Mouse (Mus musculus) cerebellum, postnatal 10 days (tissue): ENCODE measurements at regions not wholly inside any gene's neighbourhood (a gene's known extent, or its start where the extent isn't known, plus 50 kb on each side); places are given as distances from the start of the nearest gene placed in this dataset.

Experiments used
- DNase-seq, 2 experiments: peaks; one replicate each; pipeline ENCODE4 v3.0.0; 2021; ENCODE audit warnings: mixed read lengths in 2 of 2

GRCm38 (mm10) chr13:84878178-84878849 is 310.9 kb upstream of the Ccnh start:
- DNase-seq = no peak

- DNase-seq = no peak
Observed at GRCm38 (mm10) chr13:84905347-84905981, 283.7 kb upstream of the Ccnh start.

- no peak for DNase-seq
Observed at GRCm38 (mm10) chr13:84905994-84906393, 283.2 kb upstream of the Ccnh start.

- DNase-seq = no peak
Observed at GRCm38 (mm10) chr13:84931271-84931670, 257.9 kb upstream of the Ccnh start.

- DNase-seq = no peak
Observed at GRCm38 (mm10) chr13:84935610-84936009, 253.6 kb upstream of the Ccnh start.

GRCm38 (mm10) chr13:84939695-84940094 is 249.5 kb upstream of the Ccnh start:
- no peak for DNase-seq

GRCm38 (mm10) chr13:84940936-84941335 is 248.3 kb upstream of the Ccnh start:
- no peak for DNase-seq

- DNase-seq = peak; percentile 38 to 56
Observed at GRCm38 (mm10) chr13:84950873-84951272, 238.3 kb upstream of the Ccnh start.

- peak; percentile 21 to 33 for DNase-seq
Observed at GRCm38 (mm10) chr13:84953161-84953560, 236.0 kb upstream of the Ccnh start.

GRCm38 (mm10) chr13:84953760-84954159 is 235.4 kb upstream of the Ccnh start:
- no peak for DNase-seq

GRCm38 (mm10) chr13:84968943-84969342 is 220.3 kb upstream of the Ccnh start:
- no peak for DNase-seq
